Mouse (Mus musculus) bone marrow, adult 2 months (tissue): ENCODE measurements at regions not wholly inside any gene's neighbourhood (a gene's known extent, or its start where the extent isn't known, plus 50 kb on each side); places are given as distances from the start of the nearest gene placed in this dataset.

Source experiments
- CTCF ChIP-seq: fragments of 200-500 bp; IDR thresholded peaks from 2 replicates; pipeline ENCODE4 v1.5.1; 2011; ENCODE audit warnings: low read length, control low read depth; ENCODE audit not compliant: control insufficient read depth, insufficient read depth
- POLR2A ChIP-seq: fragments of 200-500 bp; IDR thresholded peaks from 2 replicates; pipeline ENCODE4 v1.6.1; 2011; ENCODE audit warnings: low read depth, mild to moderate bottlenecking, control low read depth, low read length, borderline replicate concordance; ENCODE audit not compliant: control insufficient read depth

- TF ChIP-seq POLR2A = no peak
- TF ChIP-seq CTCF = no peak
These were observed 179.9 kb downstream of the Mreg start for GRCm38 (mm10) chr1:72032214-72032613.
